Mouse (Mus musculus) heart, adult 18-20 months (tissue): ENCODE results near the gene Clca4a. TPM values are rescaled to one million over a fixed set of nuclear protein-coding genes. Genes with fewer than 3 reads are reported as not detected.
"Not testable (repeated sequence)": the region's sequence is repeated elsewhere in the genome, so short reads cannot be mapped to it uniquely, and the experiment has no call there.

Experiments
- DNase-seq, 2 experiments: peaks; one replicate each; pipeline ENCODE4 v3.0.0; 2021 to 2022; ENCODE audit warnings: mixed read lengths in 1 of 2
- long read RNA-seq, 2 experiments: library from polyadenylated mRNA; stranded (forward); transcript quantifications; one replicate each; pipeline ENCODE4 v2.0.0; 2021
- total RNA-seq, 2 experiments: library from RNA; stranded (reverse); gene quantifications; 2 replicates each; pipeline ENCODE4 v1.2.3; 2021

The Clca4a gene
- not detected for total RNA-seq
- long read RNA-seq, experiment 1: 0 reads
- long read RNA-seq, experiment 2: 0 reads

DNA sequence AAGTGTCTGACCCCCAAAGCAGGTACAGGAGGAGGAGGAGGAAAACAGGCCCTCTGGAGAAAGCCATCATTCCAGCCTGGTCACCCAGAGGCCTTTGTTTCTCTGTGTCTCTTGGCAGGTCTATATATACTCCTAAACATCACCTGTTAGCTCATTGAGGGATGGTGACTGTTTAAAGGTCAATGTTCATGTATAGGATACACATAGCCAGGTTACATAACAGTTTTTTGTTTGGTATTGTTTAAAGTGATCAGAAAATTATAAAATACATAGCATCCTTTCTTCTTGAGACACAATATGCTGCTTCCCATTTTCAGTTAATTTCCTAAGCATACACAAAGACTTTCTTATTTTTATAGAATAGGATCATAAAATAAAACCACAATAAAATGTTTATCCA, at the start of gene Clca4a:
Clca4a (minus strand) TSS at position 101 of the 400 bp plus-strand sequence.
- no peak for DNase-seq

DNA sequence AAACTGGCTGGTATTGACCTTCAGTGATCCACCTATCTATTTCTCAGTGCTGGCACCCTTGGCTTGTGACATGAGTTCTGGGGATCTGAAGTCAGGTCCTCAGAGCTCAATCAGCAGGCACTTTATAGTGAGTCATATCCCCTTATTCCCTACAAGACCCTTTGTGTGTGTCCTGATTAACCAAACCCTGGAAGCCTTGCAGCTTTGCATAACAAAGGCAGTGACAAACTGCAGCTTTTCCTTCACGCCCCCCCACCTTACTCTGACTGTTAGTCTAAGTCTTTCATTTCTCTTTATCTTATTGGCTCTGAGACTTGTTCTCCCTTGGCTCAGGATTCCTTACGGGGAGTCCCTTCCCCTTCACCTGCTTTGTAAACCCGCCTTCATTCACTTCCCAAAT, 43.0 kb upstream of the Clca4a start:
- no peak for DNase-seq

DNA sequence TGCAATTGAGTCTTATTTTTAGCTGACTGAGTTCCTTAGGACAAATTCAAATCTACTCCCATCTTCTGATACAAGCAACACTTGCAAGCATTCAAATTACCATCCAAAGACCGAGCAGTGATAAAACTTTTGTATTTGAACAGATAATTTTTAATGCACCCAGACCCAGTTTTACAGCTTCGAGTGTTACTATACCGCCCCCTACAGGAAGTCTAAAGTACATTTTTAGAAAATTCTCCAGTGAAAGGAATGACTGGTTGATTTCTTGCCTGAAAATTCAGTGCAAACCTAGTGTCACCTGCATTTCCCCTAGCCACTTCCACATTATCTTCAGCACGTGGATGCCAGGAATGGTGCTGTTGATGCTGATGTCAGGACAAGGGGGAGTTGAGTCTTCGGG, 29.6 kb upstream of the Clca4a start:
- DNase-seq: peak in 1 of 2 experiments; percentile 4

DNA sequence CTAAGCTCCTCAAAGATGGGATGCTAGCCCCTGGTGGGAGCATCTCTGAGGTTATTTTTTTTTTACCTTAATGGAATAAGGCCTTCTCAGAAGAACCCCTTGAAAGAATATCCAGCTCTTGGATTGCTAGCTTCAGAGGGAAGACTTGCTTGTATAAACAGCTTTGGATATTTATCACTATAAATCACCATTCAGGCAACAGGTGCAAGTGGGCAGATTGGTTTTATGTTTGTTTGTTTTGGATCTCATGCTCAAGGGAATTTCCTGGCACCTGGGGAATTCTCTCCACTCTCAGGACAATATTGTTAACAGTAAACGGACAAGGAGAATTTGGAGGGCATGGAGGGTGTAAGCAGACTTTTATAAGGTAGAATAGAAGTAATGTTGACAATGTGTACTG, 26.1 kb upstream of the Clca4a start:
- no peak for DNase-seq

DNA sequence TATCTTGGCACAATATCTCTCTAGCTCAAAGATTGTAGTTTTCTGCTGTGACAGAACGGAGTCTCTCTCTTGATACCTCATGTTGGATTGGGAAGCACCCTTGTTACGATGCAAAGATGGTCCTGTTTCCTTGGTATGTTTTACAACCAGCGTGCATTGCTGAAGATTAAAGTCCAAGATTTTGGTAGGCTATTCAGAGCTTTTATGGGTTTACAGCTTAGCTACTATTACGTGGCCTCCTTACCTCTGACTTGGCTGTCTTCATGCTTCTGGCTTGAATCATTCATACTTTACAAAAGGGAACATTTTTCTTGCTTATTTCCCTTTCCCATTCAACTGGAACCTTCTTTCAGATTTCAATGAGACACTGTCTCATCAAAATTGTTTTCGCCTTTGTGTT, 18.2 kb upstream of the Clca4a start:
- no peak for DNase-seq

DNA sequence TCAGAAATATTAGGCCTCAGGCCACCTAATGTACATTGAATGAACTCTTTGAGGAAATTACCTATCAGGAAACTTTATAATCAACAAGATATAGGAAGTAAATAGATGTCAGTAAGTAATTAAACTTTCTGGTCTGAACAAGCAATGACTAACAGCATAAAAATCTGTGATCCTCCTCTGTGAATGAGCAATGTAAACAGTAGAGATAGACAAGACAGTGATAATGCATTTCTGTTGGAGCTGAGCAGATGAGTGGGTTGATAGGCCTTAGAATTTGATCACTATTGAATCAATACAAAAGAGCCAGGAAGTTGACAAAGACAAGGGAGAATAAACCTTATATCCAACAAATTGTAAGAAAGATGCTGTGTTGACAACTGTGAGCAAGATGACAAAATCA, 17.8 kb upstream of the Clca4a start:
- no peak for DNase-seq

DNA sequence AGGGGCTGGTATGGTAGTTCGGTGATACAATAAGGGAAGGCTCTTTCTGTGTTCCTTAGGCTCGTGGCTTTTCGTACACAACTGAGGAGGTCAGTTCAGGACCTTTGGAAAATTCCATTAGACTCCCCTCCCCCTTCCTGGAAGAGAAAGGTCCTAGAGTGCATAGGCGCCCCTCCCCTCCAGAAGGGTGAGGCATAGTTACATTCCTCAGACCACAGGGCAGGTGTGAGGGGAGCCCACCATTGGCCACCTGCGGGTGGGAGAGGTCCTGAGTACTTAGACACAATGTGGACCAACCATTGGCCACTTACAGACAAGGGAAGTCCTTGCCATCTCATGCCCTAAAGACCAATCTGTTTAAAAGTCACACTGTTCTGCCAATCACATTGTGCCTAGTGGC, 11.0 kb upstream of the Clca4a start:
- DNase-seq: no peak

DNA sequence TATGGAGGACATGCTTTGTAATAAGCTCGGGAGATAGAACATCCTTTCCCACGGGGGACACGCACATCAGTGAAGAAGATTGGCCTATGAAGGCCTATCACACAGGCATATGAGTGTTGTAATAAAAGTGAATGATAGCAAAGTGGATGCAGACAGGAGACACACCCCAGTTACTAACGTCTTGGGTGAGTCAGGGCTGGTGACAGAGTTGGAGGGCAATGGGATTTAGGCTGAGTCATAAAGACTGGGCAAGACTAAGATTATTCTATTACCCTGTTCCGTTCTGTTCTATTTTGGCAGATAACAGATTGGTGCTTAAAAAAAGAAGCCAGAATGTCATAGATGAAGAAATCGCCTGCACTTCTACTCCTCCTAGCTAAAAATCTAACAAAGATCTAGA, 5.7 kb upstream of the Clca4a start:
- DNase-seq: no peak

DNA sequence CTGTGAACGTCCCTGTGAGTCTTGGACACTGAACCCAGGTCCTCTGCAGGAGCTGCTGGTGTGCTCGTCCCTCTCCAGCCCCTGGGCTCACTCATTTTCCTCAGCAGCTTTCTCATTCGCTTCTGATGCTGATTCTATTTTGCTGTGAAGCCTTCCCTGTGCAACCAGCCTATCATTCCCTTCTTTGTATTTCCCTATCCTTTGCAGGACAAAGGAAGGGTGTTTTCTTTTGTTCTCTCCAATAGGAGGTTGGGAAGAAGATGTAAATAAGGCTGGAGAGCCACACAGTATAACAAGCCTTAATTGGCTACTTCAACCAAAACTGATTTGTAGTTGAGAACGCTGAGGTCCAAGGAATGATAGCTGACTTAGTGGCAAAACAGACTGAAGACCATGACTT, 2.8 kb upstream of the Clca4a start:
- no peak for DNase-seq

DNA sequence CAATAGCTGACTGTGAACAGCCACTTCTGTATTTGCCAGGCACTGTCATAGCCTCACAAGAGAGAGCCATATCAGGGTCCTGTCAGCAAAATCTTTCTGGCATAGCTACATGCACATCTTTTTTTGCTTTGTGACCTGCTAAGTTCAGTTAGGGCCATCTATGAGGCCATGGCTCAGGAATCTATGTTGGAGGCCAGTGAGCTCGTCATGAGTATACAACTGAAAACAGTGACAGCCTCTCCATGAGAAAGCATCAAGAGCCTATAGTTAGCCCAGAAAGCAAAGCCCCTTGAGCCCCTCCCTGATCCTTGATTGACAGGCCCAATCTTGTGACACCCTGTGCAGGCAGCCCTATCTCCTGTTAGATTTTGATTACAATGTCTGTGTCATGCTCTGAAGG, 1.2 kb upstream of the Clca4a start:
- DNase-seq: no peak

DNA sequence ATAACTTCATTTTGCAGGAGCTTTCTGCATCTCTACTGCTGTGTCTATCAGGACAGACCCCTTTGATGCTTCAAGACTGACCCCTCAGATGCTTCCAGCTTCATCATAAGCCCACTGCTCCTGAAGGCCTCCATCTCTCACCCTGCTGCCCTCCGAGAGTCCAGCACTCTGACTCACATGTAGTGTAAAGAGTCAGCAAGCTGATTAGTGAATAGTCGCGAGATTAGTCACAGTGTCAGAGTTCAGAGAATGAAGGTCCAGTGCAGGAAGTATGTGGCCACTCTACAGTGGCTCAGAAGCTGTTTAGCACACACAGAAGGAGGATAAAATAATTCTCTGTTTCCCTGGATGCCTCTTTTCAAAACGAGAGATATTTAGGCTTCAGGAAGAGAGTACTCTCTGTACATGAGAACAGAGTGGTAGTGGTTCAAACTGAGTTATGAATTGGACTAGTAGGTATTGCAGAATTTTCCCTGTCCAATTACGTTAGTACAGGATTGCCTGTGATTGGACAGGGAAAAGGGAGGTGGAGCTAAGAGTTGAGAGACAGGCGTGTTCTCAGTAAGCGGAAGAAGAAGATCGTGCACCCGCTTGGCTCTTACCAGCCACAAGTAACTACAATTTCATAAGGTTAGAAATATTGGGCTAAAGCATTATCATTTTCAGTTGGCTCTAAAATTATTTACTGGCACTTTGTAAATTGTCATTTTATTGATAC, 3.1 kb downstream of the Clca4a start:
- no peak for DNase-seq

DNA sequence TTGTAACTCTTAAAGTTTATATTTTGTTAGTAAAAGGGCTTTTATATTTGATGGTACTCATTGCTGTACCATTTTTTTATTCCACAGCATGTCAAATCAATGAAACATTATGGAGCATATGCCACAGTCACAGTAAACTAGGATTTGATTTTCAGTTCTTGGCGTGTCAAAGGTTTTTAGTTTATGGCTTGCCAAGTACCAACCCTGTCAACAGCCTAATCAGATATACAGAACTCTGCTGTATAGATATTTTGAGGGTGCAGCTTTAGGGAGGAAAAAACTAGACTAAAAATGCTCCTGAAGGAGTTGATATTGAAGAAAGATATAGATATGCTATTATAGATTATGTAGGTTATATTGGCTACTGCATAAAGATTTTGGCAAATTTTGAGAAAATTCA, 5.1 kb downstream of the Clca4a start:
- DNase-seq: no peak

DNA sequence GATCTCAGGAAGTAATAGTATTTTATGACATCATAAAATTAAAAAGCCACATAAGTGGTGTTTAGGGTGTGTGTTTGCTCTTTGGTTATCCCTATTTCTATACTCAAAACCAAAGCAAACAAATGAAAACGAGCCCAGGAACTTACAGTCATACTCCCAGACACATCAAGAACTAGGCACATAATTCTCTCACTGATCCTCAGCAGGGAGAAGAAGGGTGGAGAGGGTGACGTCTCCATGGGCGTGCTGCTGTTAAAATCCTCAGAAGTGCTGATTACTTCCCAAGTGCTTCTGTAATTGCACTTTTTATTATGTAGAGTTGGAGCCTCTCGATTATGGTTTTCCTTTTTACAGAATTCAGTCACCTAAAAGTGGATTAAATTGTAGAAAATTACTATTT, 8.8 kb downstream of the Clca4a start:
- no peak for DNase-seq

DNA sequence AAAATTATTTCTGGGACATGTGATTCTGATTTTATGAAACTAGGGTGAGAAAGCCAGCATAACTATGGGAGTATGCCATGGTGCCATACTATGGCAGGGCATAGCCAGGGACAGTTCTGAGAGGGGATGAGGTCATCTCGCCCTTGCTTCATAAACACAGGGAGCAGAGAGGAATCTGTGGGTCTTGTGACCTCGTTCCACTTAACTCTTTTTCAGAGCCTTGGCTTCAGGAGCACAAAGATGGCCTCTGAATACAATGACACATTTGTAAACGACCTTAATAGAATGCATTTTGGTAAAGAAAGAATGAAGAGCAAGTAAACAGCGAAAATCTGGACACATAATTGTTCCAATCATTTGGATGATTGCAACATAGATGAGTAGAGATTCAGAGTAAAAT, 24.0 kb downstream of the Clca4a start:
- no peak for DNase-seq

DNA sequence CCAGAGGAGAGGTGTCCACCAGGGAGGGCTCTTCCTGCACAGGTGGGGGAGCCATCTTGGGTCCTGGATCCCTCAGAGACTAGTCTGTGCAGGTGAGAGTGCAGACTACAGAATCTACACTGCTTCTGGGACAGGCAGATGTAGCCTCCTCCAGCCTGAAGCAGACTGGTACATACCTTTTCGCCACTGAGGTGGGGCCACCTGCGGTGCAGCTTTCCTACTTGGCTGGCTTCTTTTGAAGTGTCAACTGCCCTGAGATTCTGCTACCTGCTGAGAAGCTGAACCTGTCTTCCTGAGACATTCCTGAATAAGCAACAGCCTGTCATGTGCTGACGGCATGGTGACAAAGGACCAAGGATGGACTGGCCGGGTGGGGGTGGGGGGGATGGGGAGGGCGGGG, 27.5 kb downstream of the Clca4a start:
- not testable (repeated sequence) for DNase-seq

DNA sequence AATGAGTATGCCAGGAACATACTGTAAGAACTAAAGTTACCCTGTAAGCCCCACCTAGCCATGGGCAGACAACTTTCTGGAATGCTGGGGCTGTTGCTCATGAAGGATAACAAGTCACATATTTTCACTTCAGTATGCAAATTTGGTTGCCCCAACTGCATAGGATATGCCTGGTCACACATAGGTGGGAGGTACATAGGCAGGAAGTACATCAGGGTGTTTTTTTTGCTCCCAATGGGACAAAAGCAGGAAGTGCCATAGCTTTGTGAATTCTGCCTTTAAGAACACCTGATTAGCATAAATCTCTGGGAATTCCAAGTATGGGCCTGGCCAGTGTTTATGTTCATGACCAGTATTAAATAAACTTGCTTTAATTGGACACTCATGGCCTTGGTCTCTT, 41.2 kb downstream of the Clca4a start:
- DNase-seq: not testable (repeated sequence)

DNA sequence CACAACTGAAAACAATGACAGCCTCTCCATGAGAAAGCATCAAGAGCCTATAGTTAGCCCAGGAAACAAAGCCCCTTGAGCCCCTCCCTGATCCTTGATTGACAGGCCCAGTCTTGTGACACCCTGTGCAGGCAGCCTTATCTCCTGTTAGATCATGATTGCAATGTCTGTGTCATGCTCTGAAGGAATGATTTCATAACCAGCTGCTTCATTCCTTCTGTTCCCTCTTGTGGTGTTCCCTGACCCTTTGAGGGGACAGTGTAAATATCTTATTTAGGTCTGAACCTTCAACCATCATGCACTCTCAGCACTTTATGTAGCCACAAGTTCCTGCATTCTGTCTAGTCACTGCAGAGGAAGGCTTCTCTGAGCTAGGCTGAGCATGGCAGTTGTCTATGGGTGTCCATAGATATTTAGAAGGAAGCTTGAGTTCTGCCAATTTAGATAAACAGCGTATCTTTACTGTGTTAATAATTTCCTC, 41.8 kb downstream of the Clca4a start:
- DNase-seq: peak; percentile 3 to 18

DNA sequence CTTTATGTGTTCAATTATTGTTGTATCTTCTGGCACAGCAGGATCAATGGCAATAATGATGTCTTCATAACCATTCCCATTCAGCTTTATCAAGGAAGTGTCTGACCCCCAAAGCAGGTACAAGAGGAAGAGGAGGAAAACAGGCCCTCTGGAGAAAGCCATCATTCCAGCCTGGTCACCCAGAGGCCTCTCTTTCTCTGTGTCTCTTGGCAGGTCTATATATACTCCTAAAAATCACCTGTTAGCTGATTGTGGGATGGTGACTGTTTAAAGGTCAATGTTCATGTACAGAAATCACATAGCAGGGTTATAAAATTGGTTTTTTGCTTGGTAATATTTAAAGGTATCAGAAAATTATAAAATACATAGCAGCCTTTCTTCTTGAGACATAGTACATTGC, 42.5 kb downstream of the Clca4a start, which contains the start of gene Clca4b:
Clca4b (minus strand) TSS at position 195 of the 400 bp plus-strand sequence.
- DNase-seq: no peak

DNA sequence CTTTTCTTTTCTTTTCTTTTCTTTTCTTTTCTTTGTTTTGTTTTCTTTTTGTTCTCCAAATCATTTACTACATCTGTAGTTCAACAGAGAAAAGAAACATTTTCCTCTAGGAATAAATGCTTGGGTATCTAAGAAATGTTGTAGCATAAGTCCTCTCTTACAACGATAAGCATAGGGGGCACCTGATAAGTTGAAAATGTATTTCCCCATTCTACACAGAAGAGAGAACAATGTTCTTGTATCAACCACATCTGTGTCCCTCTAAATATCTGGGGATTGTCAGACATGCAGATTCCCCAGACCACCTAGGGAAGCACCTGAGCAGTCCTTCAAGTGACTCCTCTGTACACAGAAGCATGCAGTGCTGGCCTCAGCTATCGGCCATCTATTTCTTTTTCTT, 60.8 kb downstream of the Clca4a start:
- DNase-seq: no peak

Other genes with a start within 250 kb of the Clca4a start
- 1 to 10 TPM in 1 of 2 experiments, under 1 TPM in 1; 0.79 to 1.6 TPM for gene Clca3a1, start 214.1 kb downstream of the Clca4a start, total RNA-seq
- under 1 TPM; 0.08 to 0.12 TPM for gene Clca3a2, start 155.6 kb downstream of the Clca4a start, total RNA-seq
- gene Clca3b, start 125.7 kb downstream of the Clca4a start, total RNA-seq: under 1 TPM in 1 of 2 experiments, not detected in 1; 0.08 TPM
- not detected for gene Clca4b, start 42.5 kb downstream of the Clca4a start, total RNA-seq
- not detected for gene Clca1, start 57.7 kb upstream of the Clca4a start, total RNA-seq
- gene Clca2, start 124.4 kb upstream of the Clca4a start, total RNA-seq: under 1 TPM in 1 of 2 experiments, not detected in 1; 0.15 TPM
- 10 to 100 TPM in 1 of 2 experiments, 1 to 10 TPM in 1; 9.3 to 13.0 TPM for gene Odf2l, start 143.5 kb upstream of the Clca4a start, total RNA-seq